ENCODE assay signal across 9 mouse cellular contexts in genomic region chr14:69545052-69545451, GRCm38 (mm10). TPM values are rescaled to one million over a fixed set of nuclear protein-coding genes. Genes with fewer than 3 reads are reported as not detected.
"Had no signal": no experiment of that assay in that cellular context is flagged by ENCODE, and none has a peak within 500 bp of the region (broad histone marks: within the 10 kb centered on the region; RNA-seq: fewer than 3 reads in every experiment).

No protein-coding gene starts in this region.

RNA-seq across cellular contexts. Expression of gene Gm27179, which starts 32.7 kb away (rescaled TPM):
- total RNA-seq: left cerebral cortex, adult 2 months; left cerebral cortex, adult 8-10 months; left cerebral cortex, postnatal 14 days; left cerebral cortex, postnatal 25 days; left cerebral cortex, postnatal 36 days; left cerebral cortex, postnatal 4 days; liver, adult 2 months; megakaryocyte-erythroid progenitor cell, adult 5-6 weeks; midbrain, postnatal 0 days had no signal

RNA-seq across cellular contexts. Expression of gene Gm16867, which starts 41.9 kb away (rescaled TPM):
- total RNA-seq: liver, adult 2 months; midbrain, postnatal 0 days had no signal
